Mouse (Mus musculus) CH12.LX (cell line): ENCODE data around the gene Clic4.

ENCODE experiments used
- CTCF ChIP-seq, 2 experiments: IDR thresholded peaks in 1 of 2; conservative IDR thresholded peaks in 1 of 2; 2 replicates each; pipeline ENCODE4 v1.5.1; 2011 to 2012; ENCODE audit warnings: low read depth in 2 of 2, low read length in 2 of 2, improper control_type of control experiment in 1 of 2, inconsistent platforms in 1 of 2, mild to moderate bottlenecking in 1 of 2, moderate library complexity in 1 of 2
- EP300 ChIP-seq: IDR thresholded peaks from 2 replicates; pipeline ENCODE4 v1.6.1; 2011; ENCODE audit warnings: low read length, improper control_type of control experiment

GRCm38 (mm10) chr4:135251801-135252200 lies 20.8 kb downstream of the Clic4 start:
- TF ChIP-seq EP300 (no peak), CTCF (conservative IDR thresholded peaks at IDR 0.05 in 1 of 2, IDR thresholded peaks at IDR 0.05 in 1 of 2; ENCODE audit: low read depth in 2 of 2, low read length in 2 of 2) (no peak)
